Mouse (Mus musculus) hindbrain, embryonic 14.5 days (tissue): ENCODE data around the gene Hist1h3d. TPM values are rescaled to one million over a fixed set of nuclear protein-coding genes. Genes with fewer than 3 reads are reported as not detected.
"Not testable (repeated sequence)": the region's sequence is repeated elsewhere in the genome, so short reads cannot be mapped to it uniquely, and the experiment has no call there.

Experiments
- ATAC-seq: fragments of 200-750 bp; cut with Nextera tagmentation; 2 replicates; pipeline ENCODE4 v1.8.0; 2017; ENCODE audit warnings: moderate number of reproducible peaks, mild to moderate bottlenecking, moderate TSS enrichment, moderate library complexity; ENCODE audit not compliant: low FRiP score
- DNase-seq: peaks from one replicate; pipeline ENCODE4 v3.0.0-alpha.2; 2015; ENCODE audit warnings: low spot score
- H3K27ac ChIP-seq: fragments of 300-500 bp; sonication (generic); 2 replicates; pipeline ENCODE4 v1.5.1; 2014; ENCODE audit warnings: mild to moderate bottlenecking, moderate library complexity
- H3K27me3 ChIP-seq: fragments of 300-500 bp; sonication (generic); 2 replicates; pipeline ENCODE4 v1.6.1; 2014; ENCODE audit warnings: mild to moderate bottlenecking, low read length, mixed read lengths; ENCODE audit not compliant: control insufficient read depth, insufficient read depth
- H3K36me3 ChIP-seq: fragments of 300-500 bp; sonication (generic); replicated peaks from 2 replicates; pipeline ENCODE4 v1.6.1; 2014; ENCODE audit not compliant: control insufficient read depth, insufficient read depth
- H3K4me1 ChIP-seq: fragments of 300-500 bp; sonication (generic); replicated peaks from 2 replicates; pipeline ENCODE4 v1.6.1; 2014; ENCODE audit warnings: antibody characterized with exemption, low read length, mixed read lengths; ENCODE audit not compliant: control insufficient read depth, insufficient read depth
- H3K4me2 ChIP-seq: fragments of 300-500 bp; sonication (generic); replicated peaks from 2 replicates; pipeline ENCODE4 v1.6.1; 2014; ENCODE audit warnings: mild to moderate bottlenecking, moderate library complexity
- H3K4me3 ChIP-seq: fragments of 300-500 bp; sonication (generic); replicated peaks from 2 replicates; pipeline ENCODE4 v1.5.1; 2014; ENCODE audit warnings: mild to moderate bottlenecking, low read length
- H3K9ac ChIP-seq: fragments of 300-500 bp; sonication (generic); 2 replicates; pipeline ENCODE4 v1.6.1; 2014
- H3K9me3 ChIP-seq: fragments of 300-500 bp; sonication (generic); 2 replicates; pipeline ENCODE4 v1.6.1; 2016; ENCODE audit warnings: low read length; ENCODE audit not compliant: control insufficient read depth
- WGBS: fragments of 180-500 bp; shearing (Covaris S2); extraction: QIAGEN DNeasy Blood & Tissue Kit; methylation state at CpG from one replicate; pipeline ENCODE4 v1.1.7; 2014; 5-methylcytosine and 5-hydroxymethylcytosine counted together
- polyA plus RNA-seq: library from polyadenylated mRNA; unstranded; fragments of >200 nt; fragmentation: Nextera tagmentation; extraction: Ambion mirVana; gene quantifications from 2 replicates; pipeline ENCODE4 v1.2.1, GENCODE M21; 2014

Hist1h3d gene
- polyA plus RNA-seq, 1 experiment from 2014 or later, result 1.4 TPM

GRCm38 (mm10) chr13:23562699-23563462 is 12.7 kb upstream of the Hist1h3d start:
- 3% methylated on average over 18 of the region's 18 CpGs for WGBS
- Histone ChIP-seq H3K27me3 (no peaks in the 10 kb centered on the region), H3K36me3 (no peaks in the 10 kb centered on the region), H3K9ac (peak overlapping the region; percentile 62), H3K4me3 (peak overlapping the region; percentile 34), H3K4me2 (peak overlapping the region; percentile 67), H3K27ac (peak overlapping the region; percentile 96), H3K4me1 (no peaks in the 10 kb centered on the region), H3K9me3 (no peaks in the 10 kb centered on the region)
- ATAC-seq (peak; percentile 63), DNase-seq (peak; percentile 83)

GRCm38 (mm10) chr13:23564482-23564881 is 11.1 kb upstream of the Hist1h3d start:
- no peak overlapping the region for H3K4me2 ChIP-seq
- peak overlapping the region; percentile 96; the same call in 1 of the 2 replicates for H3K27ac ChIP-seq
- no peaks in the 10 kb centered on the region for H3K36me3 ChIP-seq
- no peak overlapping the region for H3K9ac ChIP-seq
- 86% methylated on average over 2 of the region's 2 CpGs for whole genome bisulfite sequencing
- no peak overlapping the region for H3K4me3 ChIP-seq
- ATAC-seq, result no peak
- no peak for DNase-seq
- no peaks in the 10 kb centered on the region for H3K27me3 ChIP-seq
- H3K4me1 ChIP-seq, result no peaks in the 10 kb centered on the region
- H3K9me3 ChIP-seq, result no peaks in the 10 kb centered on the region

- DNase-seq, result not testable (repeated sequence)
- peak overlapping the region; percentile 67 for H3K4me2 ChIP-seq
- 2% methylated on average over 22 of the region's 41 CpGs for WGBS
These were observed 5.1 kb upstream of the Hist1h3d start for GRCm38 (mm10) chr13:23570261-23571021.

GRCm38 (mm10) chr13:23571022-23571503 is 4.5 kb upstream of the Hist1h3d start, which contains the start of the genes Hist1h2ae and Hist1h2bg:
Gene Hist1h2ae (minus strand): TSS chr13:23571220.
Gene Hist1h2bg (plus strand): TSS chr13:23571396.
- Histone ChIP-seq H3K9ac (peak within 1 kb of the TSS; percentile 63), H3K27me3 (no peaks in the 10 kb centered on the region), H3K27ac (peak within 1 kb of the TSS; percentile 85), H3K4me3 (peak within 1 kb of the TSS; percentile 32), H3K4me1 (peaks cover 27% of the 10 kb centered on the region), H3K36me3 (no peaks in the 10 kb centered on the region), H3K9me3 (no peaks in the 10 kb centered on the region), H3K4me2 (peak within 1 kb of the TSS; percentile 67)
- peak; percentile 93 for ATAC-seq
- peak; percentile 90 for DNase-seq
- WGBS, result under 1% methylated on average over 18 of the region's 18 CpGs

More at GRCm38 (mm10) chr13:23570261-23571021, 5.1 kb upstream of the Hist1h3d start:
- H3K9me3 ChIP-seq, H3K36me3 ChIP-seq, ATAC-seq, H3K27me3 ChIP-seq: not testable (repeated sequence)
- Histone ChIP-seq H3K4me3 (peak overlapping the region; percentile 32), H3K9ac (peak overlapping the region; percentile 56), H3K27ac (peak overlapping the region; percentile 85), H3K4me1 (peaks cover 25% of the 10 kb centered on the region)

GRCm38 (mm10) chr13:23571504-23572217 is 3.9 kb upstream of the Hist1h3d start:
- Histone ChIP-seq H3K4me3 (peak overlapping the region; percentile 32), H3K9ac (peak overlapping the region; percentile 63), H3K4me2 (peak overlapping the region; percentile 67), H3K27ac (peak overlapping the region; percentile 85), H3K4me1 (peaks cover 33% of the 10 kb centered on the region)
- peak; percentile 51 for DNase-seq
- not testable (repeated sequence) for H3K9me3 ChIP-seq, H3K27me3 ChIP-seq, H3K36me3 ChIP-seq, ATAC-seq
- 1% methylated on average over 11 of the region's 34 CpGs for WGBS

- Histone ChIP-seq H3K4me3 (peak overlapping the region; percentile 35), H3K4me1 (peaks cover 36% of the 10 kb centered on the region), H3K27me3 (no peaks in the 10 kb centered on the region), H3K27ac (peak overlapping the region; percentile 85), H3K36me3 (no peaks in the 10 kb centered on the region), H3K9me3 (no peaks in the 10 kb centered on the region), H3K4me2 (peak overlapping the region; percentile 67), H3K9ac (peak overlapping the region; percentile 63)
- ATAC-seq (no peak), DNase-seq (no peak)
- 45% methylated on average over 2 of the region's 2 CpGs for WGBS
These were observed 3.1 kb upstream of the Hist1h3d start for GRCm38 (mm10) chr13:23572218-23573033.

GRCm38 (mm10) chr13:23573034-23573897 is 2.3 kb upstream of the Hist1h3d start:
- 8% methylated on average over 18 of the region's 20 CpGs for WGBS
- not testable (repeated sequence) for H3K9me3 ChIP-seq, ATAC-seq, H3K36me3 ChIP-seq, DNase-seq, H3K27me3 ChIP-seq
- peaks cover 36% of the 10 kb centered on the region for H3K4me1 ChIP-seq
- H3K4me3 ChIP-seq, result peak overlapping the region; percentile 35
- peak overlapping the region; percentile 85 for H3K27ac ChIP-seq
- peak overlapping the region; percentile 67 for H3K4me2 ChIP-seq
- peak overlapping the region; percentile 28 for H3K9ac ChIP-seq
